Mouse (Mus musculus): ENCODE measurements around the gene Atp2a1. TPM values are rescaled to one million over a fixed set of nuclear protein-coding genes. Genes with fewer than 3 reads are reported as not detected.
A peak's percentile ranks its signal among the peaks of the same experiment; 100 is the strongest.

Gene Atp2a1
- total RNA-seq, 1 experiment, result 0.27 TPM

DNA sequence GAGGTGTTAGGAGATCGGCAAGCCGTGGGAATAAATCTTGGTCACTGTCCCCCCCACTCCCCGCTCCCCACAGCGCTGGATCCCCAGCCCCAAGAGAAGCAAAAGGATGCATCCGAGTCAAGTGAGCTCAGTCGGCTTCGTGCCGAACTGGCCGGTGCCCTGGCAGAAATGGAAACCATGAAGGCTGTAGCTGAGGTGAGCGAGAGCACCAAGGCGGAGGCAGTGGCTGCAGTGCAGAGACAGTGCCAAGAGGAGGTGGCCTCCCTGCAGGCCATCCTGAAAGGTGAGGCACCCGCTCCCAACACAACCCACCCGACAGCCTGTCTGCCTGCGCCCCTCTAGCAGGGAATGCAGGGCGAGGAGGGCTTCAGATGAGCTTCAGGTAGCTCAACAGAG is 33.4 kb downstream of the Atp2a1 start:
- Histone ChIP-seq H3K9me3 (ENCODE audit: control insufficient read depth, insufficient read depth, low read depth, low read length) (no peaks in the 10 kb centered on the region), H3K27ac (ENCODE audit: insufficient read depth, low read depth, low read length, poor library complexity, severe bottlenecking) (no peak overlapping the region), H3K9ac (ENCODE audit: insufficient read depth, low read depth, low read length, poor library complexity, severe bottlenecking) (peak overlapping the region; percentile 59), H3K4me3 (ENCODE audit: insufficient read depth in 1 of 2, low read depth in 1 of 2, low read length in 2 of 2, poor library complexity in 1 of 2, severe bottlenecking in 1 of 2) (peak overlapping the region; percentile 100), H3K4me1 (ENCODE audit: control insufficient read depth in 2 of 2, insufficient read depth in 2 of 2, low read length in 2 of 2, poor library complexity in 1 of 2) (peaks cover 2 to 10% of the 10 kb centered on the region in 2 experiments; a peak in 1 of 4 replicates), H3K36me3 (ENCODE audit: control insufficient read depth, insufficient read depth, low read length, poor library complexity, severe bottlenecking) (peaks cover 7% of the 10 kb centered on the region; the same call in 1 of the 2 replicates)
- in situ Hi-C loops (cut with MboI; ENCODE audit: low sequenced_read_pairs in 2 of 2, unreplicated experiment in 2 of 2), result no loop called here
- TF ChIP-seq CHD2 (IDR thresholded peaks at IDR 0.05; ENCODE audit: low read depth, low read length) (no peak), ZNF384 (IDR thresholded peaks at IDR 0.05; ENCODE audit: low read depth, low read length) (no peak), ZC3H11A (IDR thresholded peaks at IDR 0.05; ENCODE audit: borderline replicate concordance, low read depth, low read length) (no peak), MAFK (IDR thresholded peaks at IDR 0.05; ENCODE audit: insufficient read depth, low read depth, low read length) (no peak), HCFC1 (IDR thresholded peaks at IDR 0.05; ENCODE audit: borderline replicate concordance, insufficient read depth, low read length) (no peak)
- DNase-seq (ENCODE audit: low read depth, low spot score), result no peak

- Histone ChIP-seq H3K27ac (ENCODE audit: insufficient read depth, low read depth, low read length, poor library complexity, severe bottlenecking) (peak within 1 kb of the TSS; percentile 72; the same call in 1 of the 2 replicates), H3K9ac (ENCODE audit: insufficient read depth, low read depth, low read length, poor library complexity, severe bottlenecking) (peak within 1 kb of the TSS; percentile 98), H3K36me3 (ENCODE audit: control insufficient read depth, insufficient read depth, low read length, poor library complexity, severe bottlenecking) (peaks cover 5% of the 10 kb centered on the region; the same call in 1 of the 2 replicates), H3K9me3 (ENCODE audit: control insufficient read depth, insufficient read depth, low read depth, low read length) (no peaks in the 10 kb centered on the region), H3K4me1 (ENCODE audit: control insufficient read depth in 2 of 2, insufficient read depth in 2 of 2, low read length in 2 of 2, poor library complexity in 1 of 2) (peaks cover 2 to 10% of the 10 kb centered on the region in 2 experiments; a peak in 1 of 4 replicates), H3K4me3 (ENCODE audit: insufficient read depth in 1 of 2, low read depth in 1 of 2, low read length in 2 of 2, poor library complexity in 1 of 2, severe bottlenecking in 1 of 2) (peak within 1 kb of the TSS; percentile 100)
- TF ChIP-seq ZNF384 (IDR thresholded peaks at IDR 0.05; ENCODE audit: low read depth, low read length) (no peak), MAFK (IDR thresholded peaks at IDR 0.05; ENCODE audit: insufficient read depth, low read depth, low read length) (no peak), HCFC1 (IDR thresholded peaks at IDR 0.05; ENCODE audit: borderline replicate concordance, insufficient read depth, low read length) (no peak), CHD2 (IDR thresholded peaks at IDR 0.05; ENCODE audit: low read depth, low read length) (no peak), ZC3H11A (IDR thresholded peaks at IDR 0.05; ENCODE audit: borderline replicate concordance, low read depth, low read length) (no peak)
- in situ Hi-C loops (cut with MboI; ENCODE audit: low sequenced_read_pairs in 2 of 2, unreplicated experiment in 2 of 2), result no loop called here
- peak; percentile 66 for DNase-seq (ENCODE audit: low read depth, low spot score)
Measured at GRCm38 (mm10) chr7:126428631-126429502, 34.0 kb downstream of the Atp2a1 start, which contains the start of gene Rabep2. Gene Rabep2, plus strand, starts transcription at chr7:126428759.

DNA sequence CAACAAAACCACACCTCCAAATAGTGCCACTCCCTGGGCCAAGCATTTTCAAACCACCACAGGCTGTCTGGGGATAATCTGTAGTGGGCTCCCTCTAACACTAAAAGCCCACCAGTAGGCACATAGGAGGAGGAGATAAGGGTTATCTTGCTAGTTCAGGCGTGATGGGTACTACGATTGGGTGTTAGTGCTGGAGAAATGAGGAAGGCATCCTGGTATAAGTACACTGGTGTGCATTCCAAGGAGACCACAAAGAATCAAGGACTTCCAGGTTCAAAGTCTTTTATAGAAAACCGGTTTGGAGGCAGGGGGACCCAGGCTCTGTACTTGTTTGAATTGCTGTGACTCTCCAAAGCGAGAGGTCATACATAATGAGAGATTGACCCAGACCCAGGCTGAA is 34.8 kb downstream of the Atp2a1 start:
- TF ChIP-seq ZC3H11A (IDR thresholded peaks at IDR 0.05; ENCODE audit: borderline replicate concordance, low read depth, low read length), result no peak
- TF ChIP-seq ZNF384 (IDR thresholded peaks at IDR 0.05; ENCODE audit: low read depth, low read length), result no peak
- DNase-seq (ENCODE audit: low read depth, low spot score), result no peak
- in situ Hi-C loops (cut with MboI; ENCODE audit: low sequenced_read_pairs in 2 of 2, unreplicated experiment in 2 of 2), result no loop called here

GRCm38 (mm10) chr7:126427323-126427860 is 35.5 kb downstream of the Atp2a1 start:
- Histone ChIP-seq H3K9me3 (ENCODE audit: control insufficient read depth, insufficient read depth, low read depth, low read length) (no peaks in the 10 kb centered on the region), H3K36me3 (ENCODE audit: control insufficient read depth, insufficient read depth, low read length, poor library complexity, severe bottlenecking) (0 out of 2 replicates have a peak, but pooled peaks cover 2% of the 10 kb centered on the region), H3K9ac (ENCODE audit: insufficient read depth, low read depth, low read length, poor library complexity, severe bottlenecking) (no peak overlapping the region), H3K4me3 (ENCODE audit: insufficient read depth in 1 of 2, low read depth in 1 of 2, low read length in 2 of 2, poor library complexity in 1 of 2, severe bottlenecking in 1 of 2) (no peak overlapping the region), H3K27ac (ENCODE audit: insufficient read depth, low read depth, low read length, poor library complexity, severe bottlenecking) (no peak overlapping the region), H3K4me1 (ENCODE audit: control insufficient read depth in 2 of 2, insufficient read depth in 2 of 2, low read length in 2 of 2, poor library complexity in 1 of 2) (peaks cover 2 to 10% of the 10 kb centered on the region in 2 experiments; a peak in 1 of 4 replicates)
- peak; percentile 73 for DNase-seq (ENCODE audit: low read depth, low spot score)
- no peak for TF ChIP-seq CHD2 (IDR thresholded peaks at IDR 0.05; ENCODE audit: low read depth, low read length)
- TF ChIP-seq HCFC1 (IDR thresholded peaks at IDR 0.05; ENCODE audit: borderline replicate concordance, insufficient read depth, low read length), result peak; percentile 55; the same call in 1 of the 2 replicates
- in situ Hi-C loops (cut with MboI; ENCODE audit: low sequenced_read_pairs in 2 of 2, unreplicated experiment in 2 of 2), result no loop called here

More for the DNA sequence above, 34.8 kb downstream of the Atp2a1 start:
- peak overlapping the region; percentile 98; the same call in 1 of the 2 replicates for H3K9ac ChIP-seq (ENCODE audit: insufficient read depth, low read depth, low read length, poor library complexity, severe bottlenecking)
- H3K27ac ChIP-seq (ENCODE audit: insufficient read depth, low read depth, low read length, poor library complexity, severe bottlenecking), result no peak overlapping the region
- H3K4me1 ChIP-seq (ENCODE audit: control insufficient read depth in 2 of 2, insufficient read depth in 2 of 2, low read length in 2 of 2, poor library complexity in 1 of 2), result peaks cover 2 to 10% of the 10 kb centered on the region in 2 experiments; a peak in 1 of 4 replicates
- H3K4me3 ChIP-seq (ENCODE audit: insufficient read depth in 1 of 2, low read depth in 1 of 2, low read length in 2 of 2, poor library complexity in 1 of 2, severe bottlenecking in 1 of 2), result peak overlapping the region; percentile 100
- H3K9me3 ChIP-seq (ENCODE audit: control insufficient read depth, insufficient read depth, low read depth, low read length), result no peaks in the 10 kb centered on the region
- peaks cover 5% of the 10 kb centered on the region; the same call in 1 of the 2 replicates for H3K36me3 ChIP-seq (ENCODE audit: control insufficient read depth, insufficient read depth, low read length, poor library complexity, severe bottlenecking)
